Mouse (Mus musculus): ENCODE measurements at regions not wholly inside any gene's neighbourhood (a gene's known extent, or its start where the extent isn't known, plus 50 kb on each side); places are given as distances from the start of the nearest gene placed in this dataset.

GRCm38 (mm10) chr16:95802207-95802606 lies 100.3 kb downstream of the Ets2 start:
- no peak for ATAC-seq (ENCODE audit: insufficient read depth, low FRiP score, low TSS enrichment)
- H3K27me3 ChIP-seq (ENCODE audit: control insufficient read depth, insufficient read depth, low read length): no peaks in the 10 kb centered on the region

GRCm38 (mm10) chr16:95800911-95801442 lies 99.1 kb downstream of the Ets2 start:
- no peaks in the 10 kb centered on the region for H3K9me3 ChIP-seq (ENCODE audit: control insufficient read depth, low read length)
- 84% methylated on average over 7 of the region's 7 CpGs for WGBS
- no peak overlapping the region for H3K4me2 ChIP-seq (ENCODE audit: low read depth)
- H3K36me3 ChIP-seq (ENCODE audit: control insufficient read depth, insufficient read depth, low read length): no peaks in the 10 kb centered on the region
- no peak overlapping the region for H3K4me3 ChIP-seq (ENCODE audit: low read depth, low read length)
- ATAC-seq (ENCODE audit: insufficient read depth, low FRiP score, low TSS enrichment): no peak
- no peaks in the 10 kb centered on the region for H3K4me1 ChIP-seq (ENCODE audit: control insufficient read depth, insufficient read depth, low read length)
- no peak overlapping the region for H3K27ac ChIP-seq (ENCODE audit: low read depth, low read length)
- H3K9ac ChIP-seq (ENCODE audit: low read length): no peak overlapping the region
- DNase-seq (ENCODE audit: low spot score): no peak
- H3K27me3 ChIP-seq (ENCODE audit: control insufficient read depth, insufficient read depth, low read length): no peaks in the 10 kb centered on the region

More at GRCm38 (mm10) chr16:95802207-95802606, 100.3 kb downstream of the Ets2 start:
- no peak overlapping the region for H3K4me2 ChIP-seq (ENCODE audit: low read depth)
- no peak overlapping the region for H3K9ac ChIP-seq (ENCODE audit: low read length)
- no peaks in the 10 kb centered on the region for H3K4me1 ChIP-seq (ENCODE audit: control insufficient read depth, insufficient read depth, low read length)
- WGBS: 64% methylated on average over 4 of the region's 4 CpGs
- H3K27ac ChIP-seq (ENCODE audit: low read depth, low read length): no peak overlapping the region
- DNase-seq (ENCODE audit: low spot score): no peak
- no peaks in the 10 kb centered on the region for H3K36me3 ChIP-seq (ENCODE audit: control insufficient read depth, insufficient read depth, low read length)
- no peaks in the 10 kb centered on the region for H3K9me3 ChIP-seq (ENCODE audit: control insufficient read depth, low read length)
- no peak overlapping the region for H3K4me3 ChIP-seq (ENCODE audit: low read depth, low read length)

GRCm38 (mm10) chr16:95798582-95798981 lies 96.7 kb downstream of the Ets2 start:
- H3K4me3 ChIP-seq (ENCODE audit: low read depth, low read length): no peak overlapping the region
- 61% methylated on average over 9 of the region's 9 CpGs for whole genome bisulfite sequencing
- no peak overlapping the region for H3K9ac ChIP-seq (ENCODE audit: low read length)
- no peaks in the 10 kb centered on the region for H3K4me1 ChIP-seq (ENCODE audit: control insufficient read depth, insufficient read depth, low read length)
- no peak for ATAC-seq (ENCODE audit: insufficient read depth, low FRiP score, low TSS enrichment)
- DNase-seq (ENCODE audit: low spot score): no peak
- no peaks in the 10 kb centered on the region for H3K27me3 ChIP-seq (ENCODE audit: control insufficient read depth, insufficient read depth, low read length)
- no peaks in the 10 kb centered on the region for H3K36me3 ChIP-seq (ENCODE audit: control insufficient read depth, insufficient read depth, low read length)
- no peak overlapping the region for H3K27ac ChIP-seq (ENCODE audit: low read depth, low read length)
- H3K9me3 ChIP-seq (ENCODE audit: control insufficient read depth, low read length): no peaks in the 10 kb centered on the region
- no peak overlapping the region for H3K4me2 ChIP-seq (ENCODE audit: low read depth)

- H3K9ac ChIP-seq (ENCODE audit: low read length): no peak overlapping the region
- H3K4me1 ChIP-seq (ENCODE audit: control insufficient read depth, insufficient read depth, low read length): no peaks in the 10 kb centered on the region
- ATAC-seq (ENCODE audit: insufficient read depth, low FRiP score, low TSS enrichment) (no peak), DNase-seq (ENCODE audit: low spot score) (no peak)
- no peak overlapping the region for H3K27ac ChIP-seq (ENCODE audit: low read depth, low read length)
- H3K9me3 ChIP-seq (ENCODE audit: control insufficient read depth, low read length): no peaks in the 10 kb centered on the region
- H3K4me2 ChIP-seq (ENCODE audit: low read depth): no peak overlapping the region
- no peaks in the 10 kb centered on the region for H3K36me3 ChIP-seq (ENCODE audit: control insufficient read depth, insufficient read depth, low read length)
- H3K27me3 ChIP-seq (ENCODE audit: control insufficient read depth, insufficient read depth, low read length): no peaks in the 10 kb centered on the region
- no peak overlapping the region for H3K4me3 ChIP-seq (ENCODE audit: low read depth, low read length)
- WGBS: 87% methylated on average over 11 of the region's 11 CpGs
Measured at GRCm38 (mm10) chr16:95798099-95798498, 96.2 kb downstream of the Ets2 start.

- Histone ChIP-seq H3K36me3 (ENCODE audit: control insufficient read depth, insufficient read depth, low read length) (no peaks in the 10 kb centered on the region), H3K4me1 (ENCODE audit: control insufficient read depth, insufficient read depth, low read length) (no peaks in the 10 kb centered on the region), H3K9me3 (ENCODE audit: control insufficient read depth, low read length) (no peaks in the 10 kb centered on the region), H3K4me2 (ENCODE audit: low read depth) (no peak overlapping the region), H3K4me3 (ENCODE audit: low read depth, low read length) (no peak overlapping the region), H3K27ac (ENCODE audit: low read depth, low read length) (no peak overlapping the region), H3K9ac (ENCODE audit: low read length) (no peak overlapping the region), H3K27me3 (ENCODE audit: control insufficient read depth, insufficient read depth, low read length) (no peaks in the 10 kb centered on the region)
- DNase-seq (ENCODE audit: low spot score) (no peak), ATAC-seq (ENCODE audit: insufficient read depth, low FRiP score, low TSS enrichment) (no peak)
- WGBS: 76% methylated on average over 2 of the region's 2 CpGs
Measured at GRCm38 (mm10) chr16:95797141-95797540, 95.3 kb downstream of the Ets2 start.

- WGBS: 91% methylated on average over 8 of the region's 8 CpGs
- Histone ChIP-seq H3K9ac (ENCODE audit: low read length) (no peak overlapping the region), H3K27ac (ENCODE audit: low read depth, low read length) (no peak overlapping the region), H3K4me1 (ENCODE audit: control insufficient read depth, insufficient read depth, low read length) (no peaks in the 10 kb centered on the region), H3K27me3 (ENCODE audit: control insufficient read depth, insufficient read depth, low read length) (no peaks in the 10 kb centered on the region), H3K4me2 (ENCODE audit: low read depth) (no peak overlapping the region), H3K9me3 (ENCODE audit: control insufficient read depth, low read length) (no peaks in the 10 kb centered on the region), H3K4me3 (ENCODE audit: low read depth, low read length) (no peak overlapping the region), H3K36me3 (ENCODE audit: control insufficient read depth, insufficient read depth, low read length) (no peaks in the 10 kb centered on the region)
- ATAC-seq (ENCODE audit: insufficient read depth, low FRiP score, low TSS enrichment): no peak
- no peak for DNase-seq (ENCODE audit: low spot score)
Measured at GRCm38 (mm10) chr16:95794876-95795275, 93.0 kb downstream of the Ets2 start.

GRCm38 (mm10) chr16:95794281-95794727 lies 92.4 kb downstream of the Ets2 start:
- no peaks in the 10 kb centered on the region for H3K36me3 ChIP-seq (ENCODE audit: control insufficient read depth, insufficient read depth, low read length)
- H3K9ac ChIP-seq (ENCODE audit: low read length): no peak overlapping the region
- DNase-seq (ENCODE audit: low spot score) (no peak), ATAC-seq (ENCODE audit: insufficient read depth, low FRiP score, low TSS enrichment) (no peak)
- H3K27me3 ChIP-seq (ENCODE audit: control insufficient read depth, insufficient read depth, low read length): no peaks in the 10 kb centered on the region
- 53% methylated on average over 10 of the region's 10 CpGs for WGBS
- no peak overlapping the region for H3K27ac ChIP-seq (ENCODE audit: low read depth, low read length)
- H3K9me3 ChIP-seq (ENCODE audit: control insufficient read depth, low read length): no peaks in the 10 kb centered on the region
- H3K4me1 ChIP-seq (ENCODE audit: control insufficient read depth, insufficient read depth, low read length): no peaks in the 10 kb centered on the region
- no peak overlapping the region for H3K4me3 ChIP-seq (ENCODE audit: low read depth, low read length)
- H3K4me2 ChIP-seq (ENCODE audit: low read depth): no peak overlapping the region

- no peak for DNase-seq (ENCODE audit: low spot score)
- Histone ChIP-seq H3K4me2 (ENCODE audit: low read depth) (no peak overlapping the region), H3K9me3 (ENCODE audit: control insufficient read depth, low read length) (no peaks in the 10 kb centered on the region), H3K9ac (ENCODE audit: low read length) (no peak overlapping the region), H3K27me3 (ENCODE audit: control insufficient read depth, insufficient read depth, low read length) (no peaks in the 10 kb centered on the region), H3K4me3 (ENCODE audit: low read depth, low read length) (no peak overlapping the region), H3K4me1 (ENCODE audit: control insufficient read depth, insufficient read depth, low read length) (no peaks in the 10 kb centered on the region), H3K36me3 (ENCODE audit: control insufficient read depth, insufficient read depth, low read length) (no peaks in the 10 kb centered on the region), H3K27ac (ENCODE audit: low read depth, low read length) (no peak overlapping the region)
- ATAC-seq (ENCODE audit: insufficient read depth, low FRiP score, low TSS enrichment): no peak
- WGBS: 82% methylated on average over 4 of the region's 4 CpGs
Measured at GRCm38 (mm10) chr16:95790691-95791090, 88.8 kb downstream of the Ets2 start.

- no peaks in the 10 kb centered on the region for H3K9me3 ChIP-seq (ENCODE audit: control insufficient read depth, low read length)
Measured at GRCm38 (mm10) chr16:95789548-95789947, 87.7 kb downstream of the Ets2 start.

More at GRCm38 (mm10) chr16:95789548-95789947, 87.7 kb downstream of the Ets2 start:
- Histone ChIP-seq H3K9ac (ENCODE audit: low read length) (no peak overlapping the region), H3K36me3 (ENCODE audit: control insufficient read depth, insufficient read depth, low read length) (no peaks in the 10 kb centered on the region), H3K27ac (ENCODE audit: low read depth, low read length) (no peak overlapping the region), H3K4me3 (ENCODE audit: low read depth, low read length) (no peak overlapping the region), H3K4me1 (ENCODE audit: control insufficient read depth, insufficient read depth, low read length) (no peaks in the 10 kb centered on the region), H3K4me2 (ENCODE audit: low read depth) (no peak overlapping the region), H3K27me3 (ENCODE audit: control insufficient read depth, insufficient read depth, low read length) (no peaks in the 10 kb centered on the region)
- ATAC-seq (ENCODE audit: insufficient read depth, low FRiP score, low TSS enrichment): no peak
- DNase-seq (ENCODE audit: low spot score): no peak
